Mouse (Mus musculus) gastrocnemius, postnatal 4 days (tissue): ENCODE measurements around the gene Atp8b5. TPM values are rescaled to one million over a fixed set of nuclear protein-coding genes. Genes with fewer than 3 reads are reported as not detected.

Experiments
- DNase-seq, 2 experiments: peaks; one replicate each; pipeline ENCODE4 v3.0.0; 2021 to 2022; ENCODE audit warnings: low spot score in 2 of 2, mixed read lengths in 2 of 2
- total RNA-seq, 2 experiments: library from RNA; stranded (reverse); gene quantifications; 2 replicates each; pipeline ENCODE4 v1.2.3; 2021

Atp8b5 gene
- total RNA-seq, 2 experiments from 2014 or later = 0.34 to 0.39 TPM

DNA sequence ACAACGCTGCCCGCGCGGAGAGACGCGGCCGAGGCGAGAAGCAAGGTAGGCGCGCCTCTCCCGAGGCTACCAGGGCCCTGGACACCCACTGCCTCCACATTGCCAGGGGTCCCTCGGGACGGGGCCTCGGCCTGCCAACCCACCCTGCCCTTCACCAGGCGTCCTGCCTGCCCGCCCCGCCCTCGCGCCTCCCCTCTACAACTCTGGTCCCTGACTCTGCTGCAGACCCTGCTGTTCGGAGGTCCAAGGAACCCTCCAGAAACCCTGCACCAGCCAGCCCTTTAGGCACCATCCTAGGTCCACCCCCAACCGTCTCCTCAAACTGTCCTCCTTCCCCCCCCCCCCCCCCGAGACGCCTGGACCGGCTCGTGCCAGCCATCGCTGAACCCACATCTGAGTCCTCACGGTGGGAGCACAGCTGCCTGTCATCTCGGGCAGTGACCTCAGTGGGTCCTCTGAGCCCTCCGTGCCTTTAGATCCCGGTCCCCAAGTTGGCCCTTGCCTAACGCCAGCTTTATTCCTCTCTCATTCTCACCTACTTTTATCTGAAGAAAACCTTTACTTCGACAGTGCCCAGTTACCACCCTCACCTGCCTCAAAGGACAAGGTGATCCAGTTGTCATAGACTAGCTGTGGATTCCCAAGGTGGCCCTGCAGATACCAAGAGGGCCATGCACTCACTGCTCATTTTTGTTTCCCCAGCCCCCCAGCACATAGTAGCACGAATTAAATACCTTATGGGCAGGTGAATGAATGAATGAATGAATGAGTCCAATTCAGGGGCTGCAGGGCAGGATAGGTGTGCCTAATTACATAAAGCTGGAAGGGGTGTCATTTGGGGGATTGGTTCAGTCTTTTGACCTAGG lies 115.4 kb downstream of the Atp8b5 start:
- no peak for DNase-seq

GRCm38 (mm10) chr4:43383246-43384082 lies 116.5 kb downstream of the Atp8b5 start:
- DNase-seq = no peak

DNA sequence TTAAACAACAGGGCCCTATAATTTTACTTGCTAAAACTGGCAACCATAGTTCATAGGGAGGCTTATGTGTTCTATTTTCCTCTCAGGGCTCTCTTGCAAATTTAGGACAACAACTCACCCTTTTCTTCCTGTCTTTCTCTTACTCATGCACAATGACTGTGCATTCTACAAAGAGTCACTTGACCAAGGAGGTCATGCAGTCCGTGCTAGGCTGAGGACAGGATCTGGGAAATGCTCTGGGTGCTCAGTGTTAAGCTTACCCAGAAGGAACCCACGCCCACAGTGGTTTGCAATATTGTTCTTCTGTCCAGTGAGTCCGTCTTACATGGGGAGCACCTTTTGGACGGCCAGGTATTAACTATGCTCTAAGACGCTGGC lies 117.1 kb downstream of the Atp8b5 start:
- no peak for DNase-seq

- DNase-seq = no peak
Measured at GRCm38 (mm10) chr4:43384541-43384940, 117.6 kb downstream of the Atp8b5 start.

DNA sequence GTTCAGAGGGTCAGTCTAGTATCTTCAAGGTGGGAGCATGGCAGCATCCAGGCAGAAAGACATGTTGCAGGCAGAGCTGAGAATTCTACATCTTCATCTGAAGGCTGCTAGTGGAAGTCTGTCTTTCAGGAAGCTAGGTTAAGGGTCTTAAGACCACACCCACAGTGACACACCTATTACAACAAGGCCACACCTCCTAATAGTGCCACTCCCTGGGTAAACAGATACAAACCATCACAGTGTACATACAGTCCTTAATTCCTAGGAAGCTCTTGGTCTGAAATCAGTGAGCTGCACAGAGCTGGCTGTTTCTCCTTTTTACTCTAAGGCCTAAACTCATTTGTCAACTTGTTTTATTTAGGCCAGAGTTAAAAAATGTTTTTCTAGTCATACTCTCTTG lies 120.0 kb downstream of the Atp8b5 start:
- DNase-seq = no peak

DNA sequence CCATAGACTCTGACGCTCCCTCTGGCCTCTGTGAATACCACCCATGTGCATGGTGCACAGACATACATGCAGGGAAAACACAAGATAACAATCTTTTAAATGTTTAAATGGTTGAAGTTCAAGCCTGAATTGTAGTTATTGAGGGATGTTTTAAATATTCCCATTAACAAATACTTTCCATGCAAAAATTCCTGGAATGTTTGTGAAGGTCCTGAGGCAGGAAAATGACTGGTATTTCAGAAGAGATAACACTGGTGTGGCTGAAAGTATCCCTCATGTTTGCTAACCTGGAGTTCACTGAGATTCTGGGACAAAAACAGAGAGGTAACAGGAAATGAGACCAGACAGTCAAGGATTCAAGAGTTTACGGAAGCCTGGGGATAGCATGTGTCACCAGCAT lies 122.4 kb downstream of the Atp8b5 start:
- no peak for DNase-seq

- no peak for DNase-seq
Measured at GRCm38 (mm10) chr4:43389845-43390440, 123.0 kb downstream of the Atp8b5 start.

DNA sequence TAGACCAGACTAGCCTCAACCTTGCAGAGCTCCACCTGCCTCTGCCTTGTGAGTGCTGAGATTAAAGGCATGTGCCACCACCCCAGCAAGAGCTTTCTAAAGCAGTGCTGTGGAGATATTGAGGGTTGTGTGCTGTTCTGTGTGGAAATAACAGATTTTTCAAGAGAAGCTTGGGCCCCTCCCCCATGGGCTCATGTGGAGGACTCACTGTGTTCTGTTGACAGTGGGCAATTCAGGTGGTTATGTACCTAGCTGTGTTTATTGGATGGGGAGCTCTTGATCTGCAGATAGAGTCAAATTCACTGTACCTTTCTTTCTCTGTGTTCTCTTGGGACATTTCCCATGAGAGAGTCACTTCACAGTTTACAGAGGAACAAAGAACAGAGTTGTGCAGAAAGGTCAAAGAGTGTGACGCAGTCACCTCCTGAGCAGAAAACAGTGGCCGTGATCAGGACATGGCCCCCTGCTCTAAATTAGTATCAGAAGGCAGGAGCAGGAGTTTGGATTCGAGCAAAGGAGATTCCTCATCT lies 124.6 kb downstream of the Atp8b5 start:
- no peak for DNase-seq

GRCm38 (mm10) chr4:43394345-43394891 lies 127.5 kb downstream of the Atp8b5 start:
- peak; percentile 39 to 77 for DNase-seq

GRCm38 (mm10) chr4:43395147-43395546 lies 128.2 kb downstream of the Atp8b5 start:
- no peak for DNase-seq

GRCm38 (mm10) chr4:43395836-43396235 lies 128.9 kb downstream of the Atp8b5 start:
- DNase-seq = no peak

DNA sequence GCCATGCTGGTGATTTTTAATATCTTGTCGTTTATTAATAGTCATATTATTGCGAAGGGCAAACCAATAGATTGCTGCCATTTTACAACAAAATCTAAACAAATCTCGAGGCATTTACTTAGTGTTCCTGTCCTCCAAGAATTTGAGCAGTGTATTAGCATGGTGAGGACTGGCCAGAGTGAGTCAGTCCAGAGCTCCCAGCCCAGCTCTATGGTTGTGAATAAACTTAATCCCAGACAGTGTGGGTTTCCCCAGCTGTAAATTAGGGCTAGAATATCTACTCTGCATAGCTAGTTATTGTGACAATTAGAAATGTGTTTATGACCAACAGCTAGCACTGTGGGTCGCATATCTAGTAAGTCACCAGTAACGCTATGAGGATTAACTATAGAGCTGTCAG lies 129.4 kb downstream of the Atp8b5 start:
- no peak for DNase-seq

DNA sequence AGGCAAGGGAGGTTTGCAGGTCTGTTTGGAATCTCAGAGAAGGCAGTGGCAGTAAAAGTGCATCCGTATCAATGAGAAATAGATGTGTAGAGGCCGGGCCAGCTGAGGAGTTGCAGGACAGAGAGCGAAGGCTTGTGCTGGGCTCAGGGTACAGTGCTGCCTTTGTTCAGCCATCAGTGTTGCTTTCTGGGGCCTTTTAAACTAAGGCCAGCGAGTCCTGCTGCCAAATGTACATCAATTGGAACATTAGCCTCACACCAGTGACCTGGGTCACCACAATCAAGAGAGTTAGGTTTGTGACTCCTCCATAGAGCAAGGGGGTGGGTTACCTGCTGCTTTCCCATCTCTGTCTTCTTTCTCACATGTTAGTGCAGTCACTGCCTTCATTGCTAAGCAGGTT lies 131.1 kb downstream of the Atp8b5 start:
- no peak for DNase-seq

DNA sequence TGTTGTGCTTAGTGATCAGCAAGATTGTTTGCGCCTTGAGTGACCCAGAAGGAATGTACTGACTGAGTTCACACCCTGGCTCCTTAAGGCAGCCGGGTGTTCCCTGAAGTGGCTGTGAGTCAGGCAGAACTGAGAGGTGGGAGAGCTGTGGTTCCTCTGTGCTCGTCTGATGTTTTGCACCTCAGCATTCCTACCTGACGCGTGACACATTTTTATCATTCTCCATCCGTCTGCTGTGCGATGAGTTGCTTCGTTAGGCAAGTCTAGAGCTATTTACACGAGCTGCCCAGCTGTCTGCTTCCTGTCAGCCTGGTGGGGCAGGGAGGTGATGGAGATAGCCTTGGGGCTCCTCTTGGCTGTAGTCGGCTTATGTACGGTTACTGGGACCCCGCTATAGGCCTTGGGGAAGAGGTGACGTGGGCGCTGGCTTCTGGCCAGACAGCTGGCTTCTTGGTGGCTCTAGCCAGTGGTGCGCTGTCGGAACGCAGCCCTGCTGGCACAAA lies 131.9 kb downstream of the Atp8b5 start:
- peak in 1 of 2 experiments; percentile 60 for DNase-seq

DNA sequence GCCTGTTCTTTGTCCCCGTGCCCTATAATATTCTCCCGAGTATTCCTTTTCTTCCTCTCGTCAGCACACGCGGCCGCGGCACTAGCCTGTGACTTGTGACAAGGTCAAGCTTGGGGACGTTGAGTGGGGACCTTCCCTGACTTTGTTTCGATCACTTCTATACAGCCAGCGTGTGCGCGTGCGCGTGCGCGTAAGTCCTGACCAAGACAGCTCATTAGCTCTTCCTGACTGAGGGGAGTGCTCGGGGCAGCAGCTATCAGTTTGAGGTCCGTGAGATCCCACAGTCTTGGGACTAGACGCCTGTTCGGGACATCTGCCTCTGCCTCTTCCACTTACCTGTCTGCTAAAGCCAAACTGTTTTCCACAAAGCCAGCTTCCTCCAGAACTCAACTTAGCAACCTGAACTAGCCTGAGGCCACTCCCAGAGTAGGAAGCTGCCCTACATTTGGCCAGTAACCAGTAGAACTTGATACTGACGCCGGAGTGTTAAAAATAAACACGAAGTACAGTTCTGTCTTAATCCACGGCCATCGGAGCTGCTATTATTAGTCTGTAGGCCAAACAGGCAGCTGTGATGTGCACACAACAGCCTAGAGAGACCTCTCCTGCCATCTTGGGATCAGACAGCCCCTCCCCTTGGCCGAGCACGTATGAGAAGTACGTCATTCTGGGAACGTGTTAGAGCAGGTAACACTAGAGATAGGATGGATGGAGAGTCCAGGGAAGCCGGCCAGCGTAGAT lies 132.6 kb downstream of the Atp8b5 start:
- no peak for DNase-seq

- DNase-seq = no peak
Measured at GRCm38 (mm10) chr4:43400976-43401375, 134.0 kb downstream of the Atp8b5 start.

- no peak for DNase-seq
Measured at GRCm38 (mm10) chr4:43401486-43401885, 134.5 kb downstream of the Atp8b5 start.

DNA sequence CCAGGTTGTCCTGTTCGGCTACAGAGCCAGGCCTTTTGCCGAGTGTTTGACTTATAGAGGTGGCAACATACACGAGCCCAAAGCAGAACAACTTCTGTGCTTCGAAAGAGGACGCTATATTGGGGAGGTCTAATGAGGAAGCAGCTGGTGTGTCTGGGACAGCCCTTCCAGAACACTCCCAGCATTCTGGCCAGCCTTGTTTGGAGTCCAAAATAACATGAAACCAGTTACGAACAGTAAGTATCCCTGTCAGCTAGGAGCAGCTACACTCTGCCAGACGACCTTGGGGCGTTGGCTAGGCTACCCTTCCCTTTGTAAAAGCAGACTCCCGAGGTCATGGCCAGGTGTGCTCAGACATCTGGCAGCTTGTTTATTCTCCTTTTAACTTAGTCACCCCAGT lies 135.3 kb downstream of the Atp8b5 start:
- DNase-seq = no peak

GRCm38 (mm10) chr4:43404697-43405096 lies 137.7 kb downstream of the Atp8b5 start:
- DNase-seq = no peak
